Mouse (Mus musculus) G1E (cell line): ENCODE measurements around the gene Olfr1274-ps.
"Not testable (repeated sequence)": the region's sequence is repeated elsewhere in the genome, so short reads cannot be mapped to it uniquely, and the experiment has no call there.

Source experiments
- CTCF ChIP-seq: IDR thresholded peaks from 2 replicates; pipeline ENCODE4 v1.5.1; 2012; ENCODE audit warnings: low read depth, low read length, inconsistent platforms, mixed read lengths
- GATA1 ChIP-seq: IDR thresholded peaks from 2 replicates; pipeline ENCODE4 v1.6.1; 2012; ENCODE audit warnings: borderline replicate concordance, low read length, inconsistent platforms, mixed read lengths
- GATA2 ChIP-seq: IDR thresholded peaks from 2 replicates; pipeline ENCODE4 v1.6.1; 2012; ENCODE audit warnings: low read depth, low read length, inconsistent platforms, borderline replicate concordance

- TF ChIP-seq CTCF, GATA1, GATA2: not testable (repeated sequence)
Measured at GRCm38 (mm10) chr2:90429782-90430181, 31.3 kb downstream of the Olfr1274-ps start.
